Mouse (Mus musculus) monocyte, adult 2 months (primary cell): ENCODE results near the gene Wdr60.

Experiments
- DNase-seq, 2 experiments: peaks; one replicate each; pipeline ENCODE4 v3.0.0; 2022; ENCODE audit warnings: low spot score in 2 of 2, low read depth in 1 of 2

Gene Wdr60

DNA sequence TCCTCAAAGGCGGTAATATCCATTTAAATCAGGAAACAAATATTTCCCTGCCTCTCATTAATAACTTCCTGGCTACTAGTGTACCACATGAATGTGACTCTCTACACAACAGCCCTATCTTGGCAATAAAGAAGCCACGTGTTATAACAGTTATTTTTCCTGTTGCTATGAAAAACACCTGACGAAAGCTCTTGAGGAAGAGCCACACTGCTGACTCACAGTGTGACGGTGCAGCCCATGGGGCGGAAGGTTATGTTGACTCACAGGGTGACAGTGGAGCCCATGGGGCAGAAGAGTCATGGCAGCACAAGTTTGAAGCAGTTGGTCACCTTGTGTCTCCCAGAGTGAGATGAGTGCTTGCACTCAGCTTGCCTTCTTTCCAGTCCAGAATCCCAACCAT, 6.6 kb upstream of the Wdr60 start:
- DNase-seq: no peak

DNA sequence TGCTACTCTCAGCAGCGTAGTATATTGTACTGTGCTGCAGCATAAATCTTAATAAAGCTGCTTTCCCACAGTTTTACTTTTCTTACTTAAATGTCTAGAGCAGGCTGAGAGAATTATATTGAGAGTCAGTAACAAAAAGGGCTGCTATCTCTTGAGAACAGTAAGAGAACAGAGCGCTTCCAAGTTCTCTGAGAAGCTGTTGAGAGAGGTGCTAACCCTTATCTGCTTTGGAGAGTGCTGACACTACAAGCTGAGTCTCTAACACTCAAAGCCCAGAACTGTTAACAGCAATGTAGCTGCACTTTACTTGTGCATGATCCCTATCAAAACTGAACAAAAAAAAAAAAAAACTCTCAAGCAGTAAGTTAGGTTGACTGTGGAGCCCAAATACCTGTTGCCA, 2.5 kb upstream of the Wdr60 start:
- DNase-seq: no peak

DNA sequence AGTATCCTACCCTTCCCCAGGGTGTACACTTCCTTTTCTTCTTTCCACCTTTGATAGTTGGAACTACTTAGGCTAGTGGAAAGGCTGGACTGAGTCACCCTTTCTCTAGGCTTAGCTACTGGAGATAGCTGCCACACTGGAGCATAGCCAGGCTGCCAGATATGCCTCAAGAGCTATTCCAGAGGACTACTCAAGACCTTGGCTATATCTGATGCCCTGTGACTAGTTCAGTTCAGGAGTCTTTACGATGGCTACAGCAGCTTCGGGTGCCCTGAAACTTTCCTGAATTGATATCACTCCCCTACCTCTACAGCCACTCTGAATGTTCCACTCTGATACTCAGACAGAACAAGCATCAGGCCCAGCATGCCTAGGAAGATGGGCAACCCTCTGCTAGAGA, 1.9 kb upstream of the Wdr60 start:
- no peak for DNase-seq

DNA sequence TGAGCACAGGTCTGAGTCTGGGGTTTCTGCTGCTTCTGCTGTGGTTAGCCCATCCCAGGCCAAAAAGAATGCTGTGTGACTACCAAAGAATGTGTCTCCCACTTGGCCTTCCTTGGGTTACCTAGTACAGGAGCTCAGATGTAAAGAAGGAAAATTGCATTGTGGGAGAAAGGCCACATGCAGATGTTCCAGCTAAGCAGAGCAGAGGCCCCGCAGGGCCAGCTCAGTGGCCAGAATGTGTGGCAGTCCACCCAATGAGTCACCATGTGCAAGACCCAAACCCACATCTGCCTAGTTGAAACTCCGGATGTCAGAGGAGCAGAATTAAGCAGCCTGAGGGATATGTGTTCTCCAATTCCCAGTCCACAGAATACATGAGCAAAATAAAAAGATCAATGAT, 4.5 kb downstream of the Wdr60 start:
- DNase-seq: no peak

DNA sequence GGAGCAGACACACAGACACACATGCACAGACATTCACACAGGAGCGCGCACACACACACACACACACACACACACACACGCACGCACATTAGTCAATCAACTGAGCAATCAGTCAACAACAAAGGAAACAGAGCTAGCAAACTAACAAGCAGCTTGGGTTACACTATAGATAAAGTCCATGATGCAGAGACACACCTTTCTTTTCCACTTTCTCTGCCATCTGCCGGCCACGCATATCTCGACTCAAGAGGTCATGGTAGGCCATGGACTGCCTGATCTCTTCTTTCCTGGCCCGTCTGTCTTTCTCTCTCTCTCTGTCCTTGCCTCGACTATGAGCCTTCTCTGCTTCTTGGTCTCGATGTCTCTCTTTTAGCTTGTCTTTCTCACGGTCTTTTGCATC, 7.2 kb downstream of the Wdr60 start:
- DNase-seq: no peak

DNA sequence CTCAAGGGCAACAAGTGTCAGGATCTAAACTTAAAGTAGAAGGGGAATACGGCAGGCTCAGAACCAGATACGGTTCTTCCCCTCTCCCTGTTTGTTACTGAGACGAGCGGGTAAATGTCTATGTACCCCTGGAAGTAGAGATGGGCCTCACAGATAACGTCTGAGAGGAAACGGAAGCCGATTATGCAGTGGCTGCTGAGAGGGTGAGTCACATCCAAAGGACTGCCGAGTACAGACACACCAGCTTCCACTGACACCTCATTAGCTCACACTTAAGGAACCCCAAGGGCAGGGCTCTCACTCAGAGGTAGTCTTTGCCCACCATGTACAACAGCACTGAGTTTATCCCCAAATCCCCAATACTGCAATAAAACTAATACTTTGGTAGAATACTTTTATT, 8.2 kb downstream of the Wdr60 start:
- DNase-seq: no peak

DNA sequence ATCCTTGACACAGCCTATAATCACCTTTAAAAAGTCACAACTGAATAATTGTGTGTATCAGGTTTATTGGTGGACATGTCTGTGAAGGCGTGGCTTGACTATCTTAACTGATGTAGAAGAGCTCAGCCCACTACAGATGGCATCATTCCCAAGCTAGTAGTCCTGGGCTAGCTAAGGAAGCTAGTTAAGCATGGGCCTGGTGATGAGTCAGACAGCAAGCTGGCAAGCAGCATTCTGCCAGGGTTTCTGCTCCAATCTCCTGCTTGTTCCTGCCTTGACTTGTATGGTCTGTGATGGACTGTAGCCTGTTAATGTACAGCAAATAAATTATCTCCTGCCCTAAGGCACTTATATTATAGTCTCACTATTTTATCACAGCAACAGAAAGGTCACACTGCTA, 18.2 kb downstream of the Wdr60 start:
- no peak for DNase-seq

DNA sequence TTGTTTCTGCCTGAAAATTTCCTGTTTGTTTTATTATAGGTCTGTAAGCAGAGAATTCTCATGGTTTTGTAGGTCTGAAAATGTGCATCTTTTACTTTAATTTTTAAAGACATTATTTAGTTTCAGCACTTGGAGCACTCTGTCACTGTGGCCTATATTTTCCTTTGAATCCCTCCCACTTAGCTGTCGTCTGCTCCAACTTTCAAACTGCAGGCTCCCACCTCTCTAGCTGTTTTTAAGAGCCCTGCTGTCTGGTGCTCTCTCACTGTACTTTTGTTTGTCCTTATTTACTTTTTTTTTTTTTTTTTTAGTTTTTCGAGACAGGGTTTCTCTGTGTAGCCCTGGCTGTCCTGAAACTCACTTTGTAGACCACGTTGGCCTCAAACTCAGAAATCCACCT, 24.0 kb downstream of the Wdr60 start:
- DNase-seq: no peak

DNA sequence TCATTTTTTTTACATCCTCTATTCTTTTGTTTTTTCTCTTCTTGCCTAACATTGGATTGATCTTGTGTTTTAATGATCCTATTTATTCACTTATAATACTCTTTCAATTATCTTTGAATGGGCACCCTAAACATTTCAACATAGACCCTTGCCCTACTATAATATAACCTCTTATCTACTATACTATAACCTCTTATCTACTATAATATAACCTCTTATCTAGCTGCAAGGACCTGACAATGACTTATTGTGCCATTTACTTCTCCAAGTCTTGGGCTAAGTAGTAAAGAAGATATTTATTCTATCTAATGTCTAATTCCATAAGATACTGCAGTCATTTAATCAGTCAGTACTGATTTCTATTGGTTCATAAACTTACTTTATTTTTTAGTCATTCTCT, 24.5 kb downstream of the Wdr60 start:
- DNase-seq: no peak

DNA sequence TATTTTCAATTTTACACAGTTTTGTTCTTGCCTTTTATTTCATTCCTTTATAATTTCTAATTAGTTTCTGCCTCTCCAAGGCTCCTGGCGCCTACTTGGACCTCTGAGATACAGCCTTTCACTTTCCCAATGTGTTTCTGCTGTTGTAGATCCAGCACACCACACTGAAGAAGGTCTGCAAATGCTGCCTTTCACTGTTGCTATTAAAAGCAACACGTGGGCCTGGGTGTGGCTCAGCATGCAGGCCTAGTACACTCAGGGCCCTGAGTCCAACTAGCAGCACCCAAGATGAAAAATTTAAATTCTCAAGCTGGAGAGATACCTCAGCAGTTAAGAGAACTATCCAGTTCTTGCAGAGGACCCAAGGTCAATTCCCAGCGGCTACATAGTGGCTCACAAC, 26.2 kb downstream of the Wdr60 start:
- no peak for DNase-seq

DNA sequence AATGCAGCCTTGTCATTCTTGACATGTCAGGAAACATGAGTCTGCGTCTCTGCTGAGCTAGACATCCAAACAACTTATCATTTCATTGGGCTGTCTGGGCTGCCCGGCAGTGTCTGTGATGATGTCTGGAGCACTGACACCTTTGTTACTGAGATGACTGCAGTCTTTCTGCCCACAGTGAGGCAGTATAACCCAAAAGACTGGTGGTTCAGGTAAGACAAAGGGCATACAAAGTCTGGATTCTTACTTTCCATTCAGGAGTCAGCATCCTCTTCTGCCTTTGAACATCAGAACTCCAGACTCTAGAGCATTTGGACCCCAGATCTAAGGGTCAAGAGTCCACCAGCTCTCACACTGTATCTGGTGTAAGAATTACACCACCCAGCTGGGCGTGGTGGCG, 27.5 kb downstream of the Wdr60 start:
- DNase-seq: no peak

DNA sequence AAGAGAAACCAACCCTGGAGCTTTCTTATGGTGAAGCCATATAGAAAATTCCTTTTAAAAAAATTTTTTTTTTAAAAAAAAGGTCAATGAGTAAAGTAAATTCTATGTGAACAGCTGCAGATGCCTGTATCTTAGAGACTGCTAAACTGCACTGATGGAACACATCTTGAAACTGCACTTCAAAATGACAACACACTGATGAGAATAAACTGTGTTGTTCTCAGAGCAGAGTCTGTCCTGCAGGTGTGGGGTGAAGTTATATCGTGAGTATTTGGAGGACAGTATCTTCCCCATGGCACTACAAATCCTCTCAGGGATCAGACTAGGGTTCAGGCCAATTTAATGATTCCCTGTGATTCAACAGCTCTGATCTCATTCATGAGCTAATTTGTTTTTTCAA, 30.8 kb downstream of the Wdr60 start:
- no peak for DNase-seq

DNA sequence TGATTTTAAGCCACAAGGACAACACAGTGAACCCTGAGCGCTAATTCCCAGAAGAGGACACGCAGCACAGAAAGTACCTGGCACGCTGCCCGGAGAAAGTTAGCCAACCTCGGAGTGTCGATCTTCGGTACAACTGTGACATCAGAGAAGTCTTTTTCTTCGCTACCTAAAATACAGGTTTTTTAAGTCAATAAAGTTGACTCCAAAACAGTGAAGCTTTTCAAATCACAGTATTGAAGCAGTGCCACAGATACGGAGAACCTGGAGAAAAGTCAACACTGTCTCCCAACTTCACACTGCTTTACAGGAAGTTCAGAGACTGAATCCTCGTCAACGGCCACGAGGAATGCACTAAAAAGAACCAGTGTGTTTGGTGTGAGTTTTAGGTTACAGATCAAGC, 31.2 kb downstream of the Wdr60 start:
- DNase-seq: no peak

DNA sequence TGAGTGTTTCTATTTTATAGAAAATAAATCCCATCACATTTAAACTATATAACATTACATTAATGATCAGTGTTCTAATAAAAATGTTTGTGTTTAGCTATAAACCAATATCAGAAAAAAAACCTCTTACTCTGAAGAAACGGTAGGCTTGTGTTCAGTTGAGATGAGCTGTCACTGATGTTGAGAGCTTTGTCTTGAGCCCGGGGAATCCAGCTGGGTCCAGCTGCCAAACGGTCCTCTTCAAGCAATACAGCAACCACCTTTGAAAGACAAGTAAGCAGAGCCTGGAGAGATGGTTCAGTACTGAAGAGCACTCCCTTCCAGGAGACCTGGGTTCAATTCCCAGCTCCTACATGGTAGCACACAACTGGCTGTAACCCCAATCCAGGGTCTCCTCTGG, 33.4 kb downstream of the Wdr60 start:
- no peak for DNase-seq

DNA sequence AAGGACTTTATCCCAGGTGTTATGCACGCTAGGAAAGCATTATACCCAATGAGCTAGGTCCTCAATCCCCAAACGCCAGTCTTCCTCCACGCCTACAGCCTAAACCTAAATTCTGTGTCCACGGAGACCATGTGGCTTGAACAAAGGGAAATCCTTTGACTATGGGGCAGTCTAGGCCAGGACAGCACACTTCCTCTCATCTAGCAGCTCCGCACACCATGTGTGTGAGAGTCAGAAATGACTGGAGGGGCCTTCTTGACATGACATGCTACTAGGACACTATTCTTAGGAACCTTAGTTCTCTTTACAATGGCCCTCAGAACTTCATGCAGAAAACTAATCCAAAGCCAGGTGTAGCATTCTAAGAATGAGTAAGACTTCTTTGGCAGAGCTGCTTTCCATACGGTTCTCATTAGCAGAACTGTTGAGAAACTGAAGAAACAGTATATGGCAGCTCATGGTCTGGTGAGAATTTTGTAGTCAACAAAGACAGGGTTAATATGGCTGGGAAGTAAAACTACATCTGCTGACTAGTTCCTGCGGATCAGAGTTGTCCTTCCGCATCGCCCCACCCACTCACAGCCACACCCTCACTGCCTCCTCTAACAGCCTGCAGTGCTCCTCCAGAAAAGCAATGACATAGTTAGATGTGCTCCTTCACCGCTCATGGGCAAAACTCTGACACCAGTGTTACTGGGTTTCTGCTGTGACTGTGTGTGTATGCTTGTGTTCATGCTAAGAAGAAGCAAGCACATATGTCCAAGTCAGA, 36.3 kb downstream of the Wdr60 start:
- DNase-seq: no peak

DNA sequence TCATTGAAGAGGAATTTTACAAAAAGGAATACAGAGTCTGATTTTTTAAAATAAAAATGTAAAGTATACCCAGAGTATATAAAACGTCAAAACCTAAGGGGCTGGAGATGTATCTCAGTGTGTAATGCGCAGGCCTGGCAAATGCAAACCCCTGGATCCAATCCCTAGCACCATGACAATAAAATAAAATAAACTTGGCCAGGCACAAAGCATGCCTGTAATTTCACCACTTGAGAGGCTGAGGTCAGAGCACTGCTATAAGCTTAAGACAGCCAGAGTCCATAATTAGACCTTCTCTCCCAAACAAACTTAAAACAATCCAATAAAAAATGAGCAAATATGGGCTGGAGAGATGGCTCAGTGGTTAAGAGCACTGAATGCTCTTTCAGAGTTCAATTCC, 39.7 kb downstream of the Wdr60 start:
- DNase-seq: no peak

DNA sequence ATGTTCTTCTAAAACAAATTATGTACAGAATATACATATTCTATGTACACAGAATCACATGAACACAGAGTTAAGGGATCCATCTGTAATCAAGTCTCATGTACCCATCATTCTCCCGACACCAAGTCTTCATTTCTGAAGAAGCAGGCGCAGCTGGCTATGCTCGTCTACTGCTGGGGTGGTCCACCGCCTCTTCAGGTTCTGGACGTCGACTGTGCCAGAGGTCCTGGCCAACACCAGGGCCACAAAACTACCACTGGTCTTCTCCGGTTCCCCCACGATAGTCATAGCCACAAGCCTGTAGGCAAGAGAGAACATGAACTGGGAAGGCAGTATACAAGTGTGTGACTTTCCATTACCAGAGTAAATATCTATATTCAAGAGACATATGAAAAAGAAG, 55.3 kb downstream of the Wdr60 start:
- no peak for DNase-seq

DNA sequence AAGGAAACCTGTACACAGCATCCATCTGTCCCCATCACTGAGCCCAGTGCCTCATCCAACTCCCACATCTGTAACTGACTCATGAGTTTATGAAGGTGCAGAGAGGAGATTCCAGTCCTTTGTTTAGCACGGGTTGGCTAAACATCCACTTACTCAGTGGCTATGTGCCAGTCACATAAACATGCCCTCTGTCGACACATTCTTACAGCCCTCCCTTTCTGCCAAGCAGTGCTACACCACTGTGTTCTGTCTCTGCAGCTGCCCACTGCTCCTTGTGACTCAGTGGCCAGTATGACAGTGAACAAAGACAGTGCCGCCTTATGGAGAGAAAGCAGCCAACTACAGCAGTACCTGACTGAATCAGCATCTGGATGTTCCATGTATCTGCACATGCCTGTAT, 57.1 kb downstream of the Wdr60 start:
- no peak for DNase-seq

DNA sequence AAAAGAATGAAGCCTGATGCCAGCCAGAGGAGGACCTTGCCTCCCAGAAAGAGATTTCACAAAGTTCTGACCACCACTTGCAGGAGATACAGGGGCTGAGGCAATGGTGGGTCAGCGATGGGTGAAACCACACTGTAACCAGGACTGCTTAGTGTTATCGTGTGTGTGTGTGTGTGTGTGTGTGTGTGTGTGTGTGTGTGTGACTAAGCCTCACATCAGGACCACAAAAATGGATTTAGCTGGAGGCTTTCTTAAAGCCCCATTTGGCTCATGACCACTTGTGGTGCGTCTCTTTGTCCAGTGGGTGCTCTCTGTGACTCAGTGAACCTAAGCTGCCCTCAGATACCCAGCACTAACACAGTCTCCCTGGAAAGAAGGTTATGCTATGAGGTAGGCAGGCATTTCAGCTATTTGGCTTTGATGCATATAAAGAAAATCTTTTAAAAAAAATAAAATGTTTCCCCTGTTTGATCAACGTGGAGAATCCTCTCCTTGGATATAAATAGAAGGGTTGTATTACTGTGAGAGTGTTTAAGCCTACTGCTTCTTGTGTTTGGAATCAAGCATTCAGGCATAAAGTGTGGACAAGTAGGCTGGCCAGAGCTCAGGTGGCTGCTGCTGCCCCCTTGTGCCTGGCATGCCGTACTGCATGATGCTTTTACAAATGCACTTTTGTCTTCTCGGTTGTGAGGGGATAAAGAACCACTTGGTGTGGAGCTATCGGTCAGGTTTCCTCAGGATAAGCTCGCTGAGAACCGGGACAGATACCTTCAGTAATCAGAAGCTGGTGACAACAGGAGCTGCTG, 60.4 kb downstream of the Wdr60 start:
- peak in 1 of 2 experiments; percentile 26 for DNase-seq

DNA sequence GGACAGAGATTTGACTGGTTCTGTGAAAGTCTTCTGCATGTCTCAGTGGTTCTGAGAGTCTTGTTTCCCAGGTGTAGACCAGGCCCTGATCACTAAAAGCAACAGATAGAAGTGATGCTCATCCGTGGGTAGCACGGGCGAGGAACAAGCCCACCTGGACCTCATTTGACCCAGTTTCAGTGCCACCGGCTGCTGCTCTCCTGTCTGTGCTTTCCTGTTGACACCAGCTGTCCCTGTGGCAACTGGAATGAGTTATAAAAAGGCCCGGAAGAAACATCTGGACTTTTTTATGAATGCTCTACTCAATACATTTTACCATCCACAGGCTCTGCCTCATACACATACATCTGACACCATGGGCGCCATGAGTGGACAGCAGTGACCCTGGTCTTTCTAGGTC, 64.0 kb downstream of the Wdr60 start:
- no peak for DNase-seq

DNA sequence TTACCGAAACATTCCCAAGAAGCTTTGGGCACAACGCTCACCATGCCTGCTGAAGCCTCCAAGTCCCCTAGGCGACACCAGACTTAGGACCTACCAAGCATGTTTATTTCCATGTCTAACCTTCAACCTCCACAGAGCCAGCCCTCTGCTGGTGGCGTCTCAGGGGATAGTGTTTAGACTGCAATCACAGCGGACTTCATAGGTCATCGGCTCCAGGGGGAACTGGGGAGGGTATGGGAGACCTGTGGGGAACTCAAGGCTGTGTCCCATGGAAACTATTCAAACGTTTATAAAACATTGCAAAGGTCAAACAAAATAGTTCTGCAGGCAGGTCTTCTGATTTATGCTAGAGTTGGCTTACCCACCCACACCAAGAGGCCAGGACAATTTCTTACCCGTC, 66.6 kb downstream of the Wdr60 start:
- no peak for DNase-seq

DNA sequence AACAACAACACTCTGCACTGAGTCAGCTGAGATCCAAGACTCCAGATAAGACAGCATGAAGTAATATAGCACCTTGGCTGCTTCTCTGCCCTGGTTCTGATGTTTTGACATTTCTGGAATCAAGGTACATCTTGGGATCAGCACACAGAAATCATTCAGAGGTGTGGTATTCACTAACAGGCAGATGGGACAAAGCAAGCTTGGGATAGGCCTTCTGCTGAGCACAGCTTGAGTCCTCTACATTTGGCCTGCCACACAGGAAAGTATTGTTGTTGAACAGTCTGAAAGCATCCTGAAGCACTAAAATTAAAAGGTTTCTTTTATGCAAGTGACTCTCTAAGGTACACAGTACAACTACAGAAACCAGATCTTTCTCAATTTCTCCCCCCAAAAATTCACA, 68.2 kb downstream of the Wdr60 start:
- no peak for DNase-seq

DNA sequence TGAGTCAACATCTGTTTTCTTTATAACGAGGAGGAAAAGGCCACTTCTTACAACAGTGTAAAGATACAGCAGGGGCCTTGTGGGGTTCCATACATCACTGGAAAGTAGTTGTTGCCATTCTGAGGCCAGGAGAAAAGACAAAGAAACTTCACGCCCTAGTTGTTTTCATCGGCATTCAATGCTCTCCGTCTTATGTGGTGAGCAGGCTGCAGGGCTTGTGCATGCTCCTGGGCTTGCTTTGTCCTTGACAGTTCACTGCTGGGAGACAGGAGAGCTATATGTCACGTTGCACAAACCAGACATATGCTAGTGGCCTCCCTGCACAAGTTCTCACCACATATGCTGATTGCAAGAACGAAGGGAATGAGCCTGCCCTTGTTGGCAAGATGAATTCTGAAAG, 68.9 kb downstream of the Wdr60 start:
- no peak for DNase-seq
